Mouse (Mus musculus) cerebellum, adult 9-11 months (tissue): ENCODE measurements at regions not wholly inside any gene's neighbourhood (a gene's known extent, or its start where the extent isn't known, plus 50 kb on each side); places are given as distances from the start of the nearest gene placed in this dataset.

Experiments used
- DNase-seq: peaks from one replicate; pipeline ENCODE4 v3.0.0; 2022

GRCm38 (mm10) chr7:95834236-95834919 is 336.7 kb upstream of the Tenm4 start:
- DNase-seq = no peak

- DNase-seq = no peak
Measured at GRCm38 (mm10) chr7:95840476-95840875, 330.6 kb upstream of the Tenm4 start.

GRCm38 (mm10) chr7:95849874-95850273 is 321.2 kb upstream of the Tenm4 start:
- DNase-seq = no peak

GRCm38 (mm10) chr7:95852630-95853029 is 318.4 kb upstream of the Tenm4 start:
- no peak for DNase-seq

GRCm38 (mm10) chr7:95853225-95853812 is 317.7 kb upstream of the Tenm4 start:
- DNase-seq = no peak

GRCm38 (mm10) chr7:95858247-95858646 is 312.8 kb upstream of the Tenm4 start:
- no peak for DNase-seq

- DNase-seq = no peak
Measured at GRCm38 (mm10) chr7:95864233-95864632, 306.8 kb upstream of the Tenm4 start.

- no peak for DNase-seq
Measured at GRCm38 (mm10) chr7:95865270-95865669, 305.8 kb upstream of the Tenm4 start.

GRCm38 (mm10) chr7:95868753-95869152 is 302.3 kb upstream of the Tenm4 start:
- no peak for DNase-seq

GRCm38 (mm10) chr7:95880576-95881267 is 290.3 kb upstream of the Tenm4 start:
- DNase-seq = no peak

GRCm38 (mm10) chr7:95901524-95901923 is 269.5 kb upstream of the Tenm4 start:
- no peak for DNase-seq

GRCm38 (mm10) chr7:95914406-95915080 is 256.5 kb upstream of the Tenm4 start:
- no peak for DNase-seq

- no peak for DNase-seq
Measured at GRCm38 (mm10) chr7:95919932-95920331, 251.1 kb upstream of the Tenm4 start.

GRCm38 (mm10) chr7:95924805-95925204 is 246.2 kb upstream of the Tenm4 start:
- DNase-seq = no peak

GRCm38 (mm10) chr7:95926119-95927039 is 244.7 kb upstream of the Tenm4 start:
- DNase-seq = peak; percentile 22

- DNase-seq = no peak
Measured at GRCm38 (mm10) chr7:95936599-95936998, 234.4 kb upstream of the Tenm4 start.

- no peak for DNase-seq
Measured at GRCm38 (mm10) chr7:95943420-95943819, 227.6 kb upstream of the Tenm4 start.

- no peak for DNase-seq
Measured at GRCm38 (mm10) chr7:95952395-95952794, 218.7 kb upstream of the Tenm4 start.

- DNase-seq = no peak
Measured at GRCm38 (mm10) chr7:95954511-95954910, 216.5 kb upstream of the Tenm4 start.

- no peak for DNase-seq
Measured at GRCm38 (mm10) chr7:95955119-95955518, 215.9 kb upstream of the Tenm4 start.

GRCm38 (mm10) chr7:95959068-95959467 is 212.0 kb upstream of the Tenm4 start:
- no peak for DNase-seq

- no peak for DNase-seq
Measured at GRCm38 (mm10) chr7:95971863-95972262, 199.2 kb upstream of the Tenm4 start.

- DNase-seq = no peak
Measured at GRCm38 (mm10) chr7:95974085-95974484, 197.0 kb upstream of the Tenm4 start.
